Mouse (Mus musculus) brain, embryonic 14.5 days (tissue): ENCODE measurements at regions not wholly inside any gene's neighbourhood (a gene's known extent, or its start where the extent isn't known, plus 50 kb on each side); places are given as distances from the start of the nearest gene placed in this dataset.

Experiments
- CTCF ChIP-seq: fragments of 200-500 bp; IDR thresholded peaks from 2 replicates; pipeline ENCODE4 v1.5.1; 2012; ENCODE audit warnings: inconsistent platforms, mild to moderate bottlenecking, moderate library complexity, borderline replicate concordance; ENCODE audit not compliant: insufficient read depth, insufficient read length; ENCODE audit errors: extremely low read depth
- POLR2A ChIP-seq: fragments of 200-500 bp; IDR thresholded peaks from 2 replicates; pipeline ENCODE4 v1.6.1; 2012; ENCODE audit warnings: mild to moderate bottlenecking, inconsistent platforms, borderline replicate concordance; ENCODE audit not compliant: poor library complexity, insufficient read depth, insufficient read length, severe bottlenecking; ENCODE audit errors: extremely low read depth

GRCm38 (mm10) chr14:104863881-104864280 lies 313.2 kb downstream of the Rbm26 start:
- TF ChIP-seq CTCF (no peak), POLR2A (no peak)
